Mouse (Mus musculus): ENCODE data around the gene Zcrb1.

The Zcrb1 gene

GRCm38 (mm10) chr15:93371838-93372237, 26.3 kb downstream of the Zcrb1 start:
- DNase-seq (ENCODE audit: low read depth, low spot score) = peak; percentile 33

GRCm38 (mm10) chr15:93368558-93368957, 29.6 kb downstream of the Zcrb1 start:
- DNase-seq (ENCODE audit: low read depth, low spot score) = no peak

DNA sequence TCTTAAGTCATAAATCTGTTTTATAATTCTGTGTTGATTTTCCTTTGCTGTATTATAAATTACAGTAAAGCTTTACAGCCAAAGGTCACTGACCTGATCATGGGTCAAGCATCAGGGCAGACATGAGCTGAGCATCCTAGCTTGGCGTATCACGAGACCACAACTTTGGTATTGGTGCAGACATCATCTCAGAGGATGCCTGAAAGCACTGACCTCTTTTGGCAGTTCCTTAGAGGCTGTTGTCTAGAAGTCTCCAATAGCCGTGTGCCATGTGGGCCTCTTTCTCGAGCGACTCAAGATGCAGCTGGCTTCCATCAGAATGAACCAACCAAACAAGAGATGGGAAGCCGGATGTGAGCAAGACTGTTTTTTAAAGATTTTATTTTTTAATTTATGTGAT, 32.6 kb downstream of the Zcrb1 start:
- DNase-seq (ENCODE audit: low read depth, low spot score) = no peak

- DNase-seq (ENCODE audit: low read depth, low spot score) = no peak
Observed at GRCm38 (mm10) chr15:93358346-93359095, 39.6 kb downstream of the Zcrb1 start.

DNA sequence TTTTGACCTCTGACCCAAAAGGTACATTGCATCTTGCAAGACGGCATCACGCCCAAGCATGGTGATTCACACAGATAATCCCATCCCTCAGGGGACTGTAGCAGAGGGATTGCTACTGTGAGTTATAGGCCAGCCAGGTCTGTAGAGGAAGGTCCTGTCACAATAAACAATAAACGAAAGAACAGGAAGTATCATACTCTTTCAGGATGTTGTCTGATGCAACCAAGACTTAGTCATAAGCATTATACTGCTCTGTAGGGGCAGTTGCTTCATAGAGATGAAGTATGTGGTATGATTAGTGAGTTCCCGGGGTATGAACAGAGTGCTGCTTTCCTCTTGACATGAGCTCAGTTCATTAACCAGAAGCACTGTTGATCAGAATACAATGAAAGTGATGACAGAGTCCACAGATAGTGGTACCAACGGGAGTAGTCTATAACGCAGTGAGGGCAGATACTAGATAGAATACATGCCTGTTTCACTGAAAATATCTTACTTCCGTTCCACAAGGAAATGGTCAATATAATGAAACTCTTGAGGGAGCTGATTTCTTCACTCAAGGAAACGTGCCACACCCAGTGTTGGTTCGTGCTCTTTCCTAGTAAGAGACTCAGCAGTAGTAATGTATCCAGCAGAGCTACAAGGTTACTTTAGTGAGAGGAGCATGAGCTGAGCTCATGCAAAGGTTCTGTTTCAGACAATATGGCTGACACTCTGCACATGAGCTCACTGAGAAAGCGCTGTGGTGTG, 57.3 kb downstream of the Zcrb1 start:
- DNase-seq (ENCODE audit: low read depth, low spot score) = no peak

DNA sequence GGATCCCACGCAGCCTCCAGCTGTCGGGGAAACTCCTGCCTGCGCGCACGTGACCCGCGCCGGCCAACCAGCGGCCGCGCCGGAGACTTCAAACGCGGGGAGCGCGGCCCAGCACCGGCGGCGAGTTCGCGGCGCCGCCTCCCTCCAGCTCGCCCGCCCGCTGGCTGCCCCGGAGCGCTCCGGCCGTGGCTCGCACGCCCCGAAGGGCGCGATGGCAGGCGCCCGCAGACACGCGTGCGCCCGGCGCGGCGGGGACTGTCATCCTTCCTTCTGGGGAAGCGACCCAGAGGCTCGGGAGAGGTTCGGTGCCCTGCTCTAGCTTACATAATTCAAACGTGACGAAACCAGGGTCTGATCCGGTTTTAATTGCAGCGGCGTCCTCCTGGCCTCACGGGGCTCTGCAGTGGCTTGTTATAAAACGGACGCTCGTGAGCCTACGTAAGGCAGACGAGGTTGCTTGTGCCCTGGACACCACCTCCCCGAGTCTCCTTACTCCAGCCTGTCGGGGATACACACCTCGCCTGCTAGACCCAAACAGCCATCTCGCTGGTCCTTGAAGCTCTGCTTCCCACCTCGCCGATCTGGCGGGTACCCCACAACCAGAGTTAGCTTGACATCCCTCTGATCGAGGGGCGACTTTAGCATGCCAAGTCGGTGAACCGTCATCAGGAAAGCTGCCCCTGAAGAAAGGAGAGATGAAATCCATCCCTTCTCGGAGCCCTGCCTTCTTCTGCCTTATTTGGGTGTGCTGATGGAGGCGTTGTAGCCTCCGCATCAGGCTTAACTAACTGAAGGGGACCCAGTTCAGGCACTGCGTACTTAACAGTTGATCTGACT, 61.0 kb downstream of the Zcrb1 start, which contains the start of gene Yaf2:
TSS of gene Yaf2 (minus strand) at position 11 of the 837 bp plus-strand sequence.
- DNase-seq (ENCODE audit: low read depth, low spot score) = peak; percentile 95

DNA sequence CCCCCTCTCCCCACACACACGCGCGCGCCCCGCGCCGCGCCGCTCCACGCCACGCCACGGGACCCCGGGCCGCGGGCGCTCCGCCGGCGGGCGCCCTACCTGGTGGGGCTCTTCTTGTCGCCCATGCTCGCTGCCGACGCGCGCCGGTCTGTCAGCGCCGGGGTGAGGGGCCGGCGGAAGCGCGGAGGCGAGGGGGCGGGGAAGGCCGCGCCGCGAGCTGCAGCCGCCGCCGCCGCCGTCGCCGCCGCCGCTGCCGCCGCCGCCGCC, 61.5 kb downstream of the Zcrb1 start:
- no peak for DNase-seq (ENCODE audit: low read depth, low spot score)

All from CD4-positive, CD25-positive, alpha-beta regulatory T cell, adult 2 months (primary cell).